In genomic region chr2:56114469-56114868, GRCm38 (mm10) we compare ENCODE assay signal across 7 mouse cellular contexts.
DNase-seq lines count a peak whose midpoint lies in the region; ATAC-seq and TF ChIP-seq lines count a peak whose summit lies in the region.

No protein-coding gene starts in this region.

- 21% methylated on average over 3 of the region's 3 CpGs for WGBS in kidney, embryonic 16.5 days
- WGBS in midbrain, embryonic 15.5 days, result 18% methylated on average over 3 of the region's 3 CpGs

- H3K27me3 ChIP-seq in kidney, embryonic 16.5 days (ENCODE audit: insufficient read depth, low read length), result peaks cover under 1% of the 10 kb centered on the region; the same call in 1 of the 2 replicates
- H3K27me3 ChIP-seq in Patski, result peaks cover 18% of the 10 kb centered on the region
- peaks cover 9% of the 10 kb centered on the region; the same call in 1 of the 2 replicates for H3K27me3 ChIP-seq in midbrain, embryonic 15.5 days (replicated peaks)

- in situ Hi-C loops in Patski (cut with MboI; ENCODE audit: low pct_unique_long_range_greater_than_20kb), result loop anchor here (10.0 kb wide), 2 partner anchors 1720 to 1800 kb away; no protein-coding TSS in a partner anchor

- H3K4me2 ChIP-seq in kidney, embryonic 16.5 days (replicated peaks; ENCODE audit: low read depth, low read length), result no peak overlapping the region
- H3K4me2 ChIP-seq in midbrain, embryonic 15.5 days, result no peak overlapping the region

- H3K36me3 ChIP-seq in kidney, embryonic 16.5 days (ENCODE audit: insufficient read depth, low read length), result no peaks in the 10 kb centered on the region
- H3K36me3 ChIP-seq in midbrain, embryonic 15.5 days (replicated peaks), result no peaks in the 10 kb centered on the region

- CTCF ChIA-PET in Patski (lab: Charles Lee), result interaction anchor here (1.0 to 1.2 kb wide), 3 partner anchors 12 to 1539 kb away, joined by 3 to 4 read pairs (median 3); no protein-coding TSS in a partner anchor

- no peak overlapping the region for H3K4me3 ChIP-seq in kidney, embryonic 16.5 days (ENCODE audit: low read length)
- no peak overlapping the region for H3K4me3 ChIP-seq in midbrain, embryonic 15.5 days

- no peaks in the 10 kb centered on the region for H3K4me1 ChIP-seq in kidney, embryonic 16.5 days (ENCODE audit: insufficient read depth, low read length)
- no peaks in the 10 kb centered on the region for H3K4me1 ChIP-seq in midbrain, embryonic 15.5 days

- no peaks in the 10 kb centered on the region for H3K9me3 ChIP-seq in kidney, embryonic 16.5 days (ENCODE audit: low read length)
- no peaks in the 10 kb centered on the region for H3K9me3 ChIP-seq in midbrain, embryonic 15.5 days

- POLR2A ChIA-PET in Patski (lab: Charles Lee), result no interaction called here

- TF ChIP-seq CTCF in Patski (IDR thresholded peaks at IDR 0.05), result peak; percentile 57

- no peak for DNase-seq in kidney, adult 11 months
- no peak for DNase-seq in Patski (ENCODE audit: low read depth, low spot score)
- DNase-seq in embryo, embryonic 9.5 days (ENCODE audit: extremely low spot score), result peak; percentile 51
- DNase-seq in kidney, postnatal 14 days, result peak; percentile 28
- no peak for DNase-seq in spleen, adult 18-20 months

- H3K27ac ChIP-seq in kidney, embryonic 16.5 days (ENCODE audit: low read length), result no peak overlapping the region
- H3K27ac ChIP-seq in midbrain, embryonic 15.5 days, result no peak overlapping the region

- no peak overlapping the region for H3K9ac ChIP-seq in kidney, embryonic 16.5 days (replicated peaks; ENCODE audit: low read length)
- H3K9ac ChIP-seq in midbrain, embryonic 15.5 days, result no peak overlapping the region

- peak; percentile 85 for ATAC-seq in kidney, embryonic 16.5 days (ENCODE audit: low FRiP score, low TSS enrichment)
- ATAC-seq in Patski, result peak; percentile 69
- ATAC-seq in midbrain, embryonic 15.5 days (replicated peaks), result peak; percentile 92

Comparison
In these comparisons a context has a peak if more than half of its experiments do, and no peak if none do; other contexts are left out.
1. DNase-seq: peak in embryo, embryonic 9.5 days (single experiment) and kidney, postnatal 14 days (single experiment); none in kidney, adult 11 months (single experiment), Patski (single experiment) and spleen, adult 18-20 months (0 of 2).
2. Peak in every context shown above with its lines, with median percentiles within 50 percentile points of each other: ATAC-seq.